Mouse (Mus musculus) left cerebral cortex, adult 11 months (tissue): ENCODE measurements around the gene Prkg1.

Source experiments
- DNase-seq: peaks from one replicate; pipeline ENCODE4 v3.0.0; 2022; ENCODE audit warnings: low spot score

Prkg1 gene

DNA sequence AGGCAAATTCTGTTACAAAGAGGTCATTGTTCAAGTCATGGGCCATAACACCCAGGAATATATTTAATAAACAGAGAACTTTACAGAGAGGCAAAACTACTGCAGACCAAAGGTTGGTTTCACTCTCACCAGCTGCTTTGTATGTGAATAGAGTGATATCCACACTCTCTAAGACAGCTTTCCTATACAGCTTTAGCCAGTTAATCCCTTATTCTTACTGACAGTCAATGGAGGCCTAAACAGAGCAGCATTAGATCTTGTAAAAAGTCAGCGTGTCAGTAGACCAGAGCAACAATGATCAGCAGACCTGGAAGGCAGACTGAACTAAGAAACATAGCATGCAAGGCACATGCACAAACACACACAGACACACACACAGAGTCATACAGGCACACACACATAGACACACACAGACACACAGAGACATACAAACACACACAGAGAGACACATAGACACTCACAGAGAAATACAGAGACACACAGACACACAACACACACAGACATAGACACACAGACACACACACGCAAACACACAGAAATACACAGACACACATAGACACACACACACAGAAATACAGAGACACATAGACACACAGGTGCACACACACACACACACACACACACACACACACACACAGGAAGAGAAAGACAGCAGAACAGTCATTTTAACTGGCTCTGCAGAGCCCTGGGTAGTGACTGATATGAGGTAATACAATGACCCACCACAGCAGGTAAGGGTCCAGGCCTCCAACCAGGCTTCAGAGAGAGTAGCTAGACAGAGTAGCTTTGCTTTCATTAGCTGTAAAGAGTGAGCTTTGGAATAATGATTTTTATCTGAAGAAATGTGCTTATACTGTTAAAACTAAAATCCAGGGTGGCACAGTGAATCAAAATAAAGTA is 723.6 kb downstream of the Prkg1 start:
- DNase-seq, result no peak

DNA sequence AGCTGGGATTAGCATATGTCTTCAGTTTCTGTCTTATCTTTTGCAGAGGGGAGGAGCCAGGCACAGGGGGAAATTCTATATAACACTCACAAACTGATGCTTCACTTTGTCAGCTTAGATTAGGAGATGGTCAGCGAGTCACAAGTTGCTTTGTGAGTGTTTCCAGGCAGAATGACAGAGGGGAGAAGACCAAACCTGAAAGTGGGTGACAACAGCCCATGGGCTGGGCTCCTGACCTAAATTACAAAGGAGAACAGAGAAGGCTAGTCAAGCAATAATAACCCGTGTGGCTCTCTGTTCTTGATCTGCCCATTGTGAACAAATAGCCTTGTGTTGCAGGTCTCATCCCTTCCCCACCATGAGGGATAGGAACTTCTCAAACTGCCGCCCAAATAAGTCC is 725.9 kb downstream of the Prkg1 start:
- no peak for DNase-seq

DNA sequence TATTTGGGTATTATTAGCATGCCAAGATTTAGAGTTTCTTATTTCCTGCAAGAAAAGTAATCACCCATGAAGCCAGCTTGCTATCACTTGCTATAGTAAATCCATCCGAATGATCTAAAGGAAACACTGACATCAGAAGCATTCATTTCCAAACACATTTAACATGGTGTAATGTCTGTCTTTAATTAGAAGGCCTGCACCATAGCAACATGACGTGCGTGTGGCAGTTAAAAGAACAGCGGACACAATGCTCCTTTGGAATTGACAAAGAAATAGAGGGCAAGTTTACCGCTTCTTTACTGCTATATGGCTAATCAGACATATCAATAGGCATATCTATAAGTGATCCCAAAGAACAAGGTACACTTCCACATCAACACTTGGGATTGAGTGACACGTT is 733.2 kb downstream of the Prkg1 start:
- no peak for DNase-seq

GRCm38 (mm10) chr19:31026797-31027196 is 738.0 kb downstream of the Prkg1 start:
- DNase-seq, result no peak

- DNase-seq, result no peak
Measured at GRCm38 (mm10) chr19:31011528-31012133, 753.2 kb downstream of the Prkg1 start.

DNA sequence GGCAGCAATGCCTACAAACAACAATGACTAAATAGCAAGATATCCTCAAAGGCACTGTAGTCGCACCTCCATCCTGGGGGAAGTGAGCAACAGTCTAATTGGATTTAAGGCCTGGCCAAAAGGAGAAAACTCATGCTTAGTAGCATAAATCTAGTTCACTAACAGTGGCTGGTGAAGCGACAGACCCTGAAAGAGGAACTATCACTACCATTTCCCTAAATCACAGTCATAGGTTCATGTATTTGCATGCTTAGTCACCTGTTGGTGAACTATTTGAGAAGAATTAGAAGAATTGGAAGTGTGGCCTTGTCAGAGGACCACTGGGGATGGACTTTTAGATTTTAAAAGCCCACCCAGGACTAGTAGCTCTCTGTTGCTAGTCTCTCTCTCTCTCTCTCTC is 766.3 kb downstream of the Prkg1 start:
- DNase-seq, result no peak

GRCm38 (mm10) chr19:30990390-30990789 is 774.4 kb downstream of the Prkg1 start:
- no peak for DNase-seq

DNA sequence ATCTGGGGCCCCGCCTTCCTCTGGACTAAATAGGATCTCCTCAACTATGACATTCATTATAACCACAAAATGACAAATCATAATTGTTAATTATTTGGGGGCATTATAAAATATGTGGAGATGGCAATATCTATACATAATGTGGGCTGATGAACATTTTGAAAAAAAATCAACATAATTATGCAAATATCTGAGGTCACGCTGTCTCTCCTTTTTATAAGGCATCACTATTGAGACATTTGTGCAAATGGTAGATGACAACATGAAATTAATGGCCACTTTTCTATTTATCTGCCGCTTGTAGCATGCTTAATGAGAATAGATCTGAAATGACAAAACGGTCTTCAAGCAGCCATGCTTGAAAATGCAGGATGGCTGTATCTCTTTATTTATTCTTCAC is 782.4 kb downstream of the Prkg1 start:
- DNase-seq, result no peak

DNA sequence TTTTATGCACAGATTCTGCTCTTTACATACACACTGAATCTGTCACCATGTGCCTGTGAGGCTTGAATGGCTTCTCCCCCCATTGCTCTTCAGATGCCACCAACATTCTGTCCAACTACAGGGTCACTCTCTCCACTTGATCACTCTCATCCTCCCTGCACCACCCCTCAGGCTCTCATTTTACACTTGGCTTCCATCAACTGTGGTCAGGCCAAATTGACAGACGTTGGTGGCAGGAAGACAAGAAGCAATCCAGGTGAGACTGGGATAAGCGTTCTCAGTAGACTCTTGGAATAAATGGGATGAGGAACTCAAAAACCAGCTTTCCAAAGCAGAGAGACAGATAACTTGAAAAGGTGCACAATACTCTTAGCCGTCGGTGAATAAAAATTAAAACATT is 786.7 kb downstream of the Prkg1 start:
- DNase-seq, result no peak

DNA sequence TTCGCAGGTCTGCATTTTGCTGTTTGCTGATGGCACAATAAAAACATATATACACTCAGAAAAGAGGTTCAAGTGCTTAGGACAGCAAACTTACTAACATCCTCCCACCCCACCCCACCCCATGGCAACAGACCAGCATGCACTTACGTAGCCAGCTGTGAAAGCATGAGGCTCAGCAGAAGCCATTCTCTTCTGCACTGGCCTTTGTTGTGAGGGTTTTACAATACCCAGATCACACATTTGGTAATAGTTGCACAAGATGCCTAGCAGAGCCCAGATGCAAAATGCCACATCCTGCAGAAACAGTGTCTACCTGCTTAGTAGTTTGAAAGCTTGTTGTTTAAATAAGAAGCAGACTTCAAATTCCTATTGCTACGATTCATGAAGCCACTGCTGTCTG is 814.2 kb downstream of the Prkg1 start:
- DNase-seq, result no peak

- no peak for DNase-seq
Measured at GRCm38 (mm10) chr19:30948202-30948601, 816.6 kb downstream of the Prkg1 start.

DNA sequence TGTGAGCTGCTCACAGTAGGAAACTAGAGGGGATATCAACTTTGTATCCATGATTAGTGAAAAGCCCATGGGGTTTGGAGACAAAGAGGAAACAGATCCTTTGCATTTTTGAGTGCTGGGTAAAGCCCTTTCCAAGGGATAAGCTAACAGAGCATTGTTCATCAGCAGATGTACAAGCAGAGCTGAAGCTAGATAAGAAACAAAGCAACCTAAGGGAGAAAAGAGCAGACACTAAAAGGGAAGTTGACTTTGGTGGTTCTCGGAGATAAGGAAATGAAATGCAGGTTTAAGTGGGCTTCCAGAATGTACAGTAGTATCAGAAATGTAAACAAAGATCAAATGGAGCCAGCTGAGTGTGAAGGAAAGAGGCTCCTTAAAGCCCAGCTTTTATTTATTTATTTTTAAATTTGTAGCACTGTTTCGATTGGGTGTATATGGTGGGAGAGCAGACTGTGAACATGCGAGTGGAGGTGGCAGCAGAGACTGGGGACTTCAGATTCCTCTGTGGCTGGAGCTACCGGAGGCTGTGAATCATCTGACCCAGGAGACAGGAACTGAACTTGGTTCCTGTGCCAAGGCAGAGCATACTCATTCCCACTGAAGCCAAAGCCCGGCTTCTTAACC is 822.4 kb downstream of the Prkg1 start:
- no peak for DNase-seq

DNA sequence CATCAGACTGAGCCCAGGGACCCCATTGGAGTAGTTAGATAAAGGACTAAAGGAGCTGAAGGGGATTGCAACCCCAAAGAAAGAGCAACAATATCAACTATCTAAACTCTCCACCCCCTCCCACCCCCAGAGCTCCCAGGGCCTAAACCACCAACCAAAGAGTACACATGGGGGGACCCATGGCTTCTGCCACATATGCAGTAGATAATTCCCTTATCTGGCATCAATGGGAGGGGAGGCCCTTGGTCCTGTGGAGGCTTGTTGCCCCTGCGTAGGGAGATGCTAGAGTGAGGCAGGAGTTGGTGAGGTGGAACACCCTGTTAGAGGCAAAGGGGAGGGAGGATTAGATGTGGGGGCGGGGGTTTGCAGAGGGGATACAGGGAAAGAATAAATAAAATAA is 826.8 kb downstream of the Prkg1 start:
- no peak for DNase-seq

- DNase-seq, result no peak
Measured at GRCm38 (mm10) chr19:30931469-30932192, 833.2 kb downstream of the Prkg1 start.

GRCm38 (mm10) chr19:30924032-30924431 is 840.8 kb downstream of the Prkg1 start:
- DNase-seq, result no peak

DNA sequence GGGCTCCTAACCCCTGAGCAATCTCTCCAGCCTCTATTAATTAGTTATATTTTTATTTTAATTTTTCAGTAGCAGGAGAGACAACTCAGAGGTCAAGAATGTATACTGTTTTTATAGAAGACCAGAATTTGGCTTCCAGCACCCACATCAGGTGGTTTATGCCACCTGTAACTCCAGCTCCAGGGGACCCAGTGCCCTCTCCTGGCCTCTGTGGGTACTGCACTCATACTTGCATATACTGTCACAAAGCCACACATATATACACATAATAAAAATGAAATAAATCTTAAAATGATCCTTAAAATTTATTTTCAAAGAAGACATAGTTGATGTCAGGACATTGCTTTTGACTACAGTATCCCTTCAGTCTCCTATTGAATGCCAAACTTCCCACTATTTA is 862.5 kb downstream of the Prkg1 start:
- DNase-seq, result no peak

GRCm38 (mm10) chr19:30901025-30901424 is 863.8 kb downstream of the Prkg1 start:
- DNase-seq, result no peak

DNA sequence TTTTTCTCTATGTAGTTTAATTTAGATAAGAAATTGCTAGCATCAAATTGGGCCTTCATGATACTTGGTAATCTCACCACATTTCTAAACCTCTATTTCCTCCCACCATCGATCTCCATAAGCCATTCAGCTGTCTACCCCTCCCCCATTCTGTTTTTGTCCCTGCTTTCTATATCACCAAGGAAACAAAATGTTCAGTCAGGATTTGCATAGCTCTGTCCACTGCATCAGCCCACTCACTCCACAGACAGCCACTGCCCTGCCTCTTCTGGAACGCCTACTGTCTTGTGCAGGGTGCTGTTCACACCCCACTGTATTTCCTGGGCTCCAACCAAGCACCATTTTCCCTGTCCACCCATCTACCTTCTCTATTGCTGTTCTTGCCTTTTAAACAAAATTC is 874.5 kb downstream of the Prkg1 start:
- no peak for DNase-seq

GRCm38 (mm10) chr19:30889851-30890250 is 875.0 kb downstream of the Prkg1 start:
- DNase-seq, result no peak

DNA sequence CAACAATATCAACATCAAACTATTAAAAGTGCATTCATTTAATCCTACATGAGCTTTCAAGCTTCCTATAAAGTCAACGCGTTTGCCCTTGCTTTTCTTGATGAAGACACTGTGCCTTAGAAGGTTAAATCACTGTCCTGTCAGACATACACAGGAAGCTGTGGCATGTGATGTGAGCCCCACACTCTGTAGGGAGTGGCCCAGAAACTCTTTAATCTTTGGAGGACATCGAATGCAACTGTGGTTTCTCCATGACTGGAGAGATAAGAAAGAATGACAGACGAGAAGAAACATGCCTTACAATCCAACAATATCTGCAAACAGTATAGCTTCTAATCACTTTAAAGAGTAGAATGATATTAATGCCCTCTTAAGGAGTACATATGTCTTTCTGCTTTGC is 903.4 kb downstream of the Prkg1 start:
- no peak for DNase-seq

- DNase-seq, result no peak
Measured at GRCm38 (mm10) chr19:30851023-30851422, 913.8 kb downstream of the Prkg1 start.

GRCm38 (mm10) chr19:30844916-30845315 is 919.9 kb downstream of the Prkg1 start:
- no peak for DNase-seq

DNA sequence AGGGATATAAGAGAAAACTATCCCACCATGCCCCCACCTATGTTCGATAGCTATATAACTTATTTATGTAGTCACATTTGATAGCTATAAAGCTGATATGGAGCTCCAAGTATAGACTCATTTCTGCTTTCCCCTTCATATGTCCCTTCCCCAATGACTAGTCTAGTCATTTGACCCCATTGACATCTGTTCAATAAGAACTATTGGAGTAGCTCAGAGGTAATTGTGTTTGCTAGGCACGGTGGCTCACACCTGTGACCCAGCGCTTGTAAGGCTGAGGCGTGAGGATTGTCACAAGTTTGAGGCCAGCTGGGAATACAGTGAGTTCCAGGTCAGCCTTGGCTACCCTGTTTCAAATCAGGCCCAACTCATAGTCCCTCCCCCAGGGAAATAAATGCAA is 921.2 kb downstream of the Prkg1 start:
- DNase-seq, result no peak
